Mouse (Mus musculus): Measurements from ENCODE around the gene Cacna1g.

DNA sequence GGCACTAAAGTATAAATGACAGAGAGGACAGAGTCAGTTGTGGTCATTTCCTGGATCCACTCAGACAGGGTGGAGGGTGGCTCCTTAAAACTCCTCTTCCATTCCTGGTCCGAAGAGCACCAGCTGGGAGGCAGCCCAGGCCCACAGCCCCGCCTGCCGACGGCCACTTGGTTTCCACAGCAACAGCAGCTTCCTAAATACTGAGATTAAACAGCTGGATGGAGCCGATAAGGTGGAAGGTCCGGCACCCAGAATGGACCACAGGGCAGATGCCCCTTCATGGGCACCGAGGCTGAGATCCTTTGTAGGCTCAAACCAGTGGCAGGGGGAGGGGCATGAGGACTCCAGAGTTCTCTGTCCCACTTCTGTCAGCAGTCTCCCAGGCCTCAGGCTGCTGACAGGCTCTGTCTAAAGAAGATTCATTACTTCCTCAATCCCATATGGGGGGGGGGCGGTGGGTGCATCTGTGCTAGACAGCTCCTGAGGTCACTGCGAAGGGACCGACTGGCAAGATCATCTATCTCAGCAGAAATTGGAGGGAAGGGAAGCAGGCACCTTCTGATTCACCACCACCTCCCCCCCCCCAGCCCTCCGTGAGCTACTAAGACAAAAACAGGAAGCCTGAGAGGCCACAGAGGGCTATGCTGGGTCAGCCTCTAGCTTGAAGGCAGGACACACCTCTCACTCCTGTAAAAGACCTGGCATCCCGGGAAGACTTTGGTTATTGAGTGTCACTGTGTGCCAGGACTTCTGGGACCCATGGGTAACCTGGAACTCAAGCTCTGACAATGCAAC lies 87.8 kb downstream of the Cacna1g start:
- TF ChIP-seq CTCF (IDR thresholded peaks at IDR 0.05; ENCODE audit: borderline replicate concordance, extremely low read depth, insufficient read depth, insufficient read length) (no peak), POLR2A (IDR thresholded peaks at IDR 0.05; ENCODE audit: borderline replicate concordance, extremely low read depth, insufficient read depth, insufficient read length, poor library complexity, severe bottlenecking) (no peak)
